Mouse (Mus musculus): ENCODE results near the gene Fam171a1. TPM values are rescaled to one million over a fixed set of nuclear protein-coding genes. Genes with fewer than 3 reads are reported as not detected.
"Not testable (repeated sequence)": the region's sequence is repeated elsewhere in the genome, so short reads cannot be mapped to it uniquely, and the experiment has no call there.

Gene Fam171a1
- polyA plus RNA-seq, 1 experiment from 2014 or later: 57.0 TPM

DNA sequence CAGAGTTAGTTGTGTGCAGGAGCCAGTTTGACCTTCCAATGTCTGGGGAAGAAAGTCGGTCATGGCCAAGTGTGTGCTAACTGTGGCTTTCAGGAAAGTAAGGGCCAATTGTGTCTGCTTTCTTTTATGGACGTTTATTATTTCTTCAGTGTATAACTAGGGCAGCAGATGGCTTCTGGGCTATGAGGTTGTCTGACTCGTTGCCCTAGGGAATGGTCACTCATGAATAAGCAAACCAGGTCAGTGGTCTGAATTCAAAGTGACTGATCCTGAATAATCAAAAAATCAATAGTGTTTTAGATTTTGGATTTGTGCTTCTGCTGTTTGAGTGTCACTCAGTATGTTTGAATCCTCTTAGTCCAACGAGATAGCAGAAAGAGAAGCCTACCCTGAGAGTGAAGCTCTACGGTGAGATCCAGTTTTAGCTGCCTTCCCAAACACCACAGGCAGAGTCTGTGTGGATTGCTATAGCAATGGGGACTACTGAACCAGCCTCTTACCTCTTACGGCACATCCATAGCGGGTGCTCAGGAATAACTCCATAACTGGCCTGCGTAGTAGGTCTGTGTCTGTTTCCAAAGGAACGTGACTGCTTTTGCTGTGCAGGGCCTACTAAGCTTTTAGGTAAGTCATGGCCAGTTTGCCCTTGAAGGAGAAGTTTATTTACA is 93.1 kb downstream of the Fam171a1 start:
- no peaks in the 10 kb centered on the region for H3K9me3 ChIP-seq (ENCODE audit: low read depth, low read length)
- no peak for TF ChIP-seq CTCF (IDR thresholded peaks at IDR 0.05; ENCODE audit: low read depth)
- 87% methylated on average over 9 of the region's 9 CpGs for WGBS
- no peak overlapping the region for H3K9ac ChIP-seq
- no peaks in the 10 kb centered on the region for H3K4me1 ChIP-seq (ENCODE audit: insufficient read depth)
- no peak overlapping the region for H3K4me2 ChIP-seq
- DNase-seq (no peak), ATAC-seq (ENCODE audit: insufficient read depth) (no peak)
- no peak overlapping the region for H3K27ac ChIP-seq (ENCODE audit: low read depth)
- H3K27me3 ChIP-seq (ENCODE audit: insufficient read depth, low read length): no peaks in the 10 kb centered on the region
- H3K4me3 ChIP-seq (ENCODE audit: low read depth, low read length): no peak overlapping the region
- 0 out of 2 replicates have a peak, but pooled peaks cover 17% of the 10 kb centered on the region for H3K36me3 ChIP-seq (ENCODE audit: insufficient read depth)

DNA sequence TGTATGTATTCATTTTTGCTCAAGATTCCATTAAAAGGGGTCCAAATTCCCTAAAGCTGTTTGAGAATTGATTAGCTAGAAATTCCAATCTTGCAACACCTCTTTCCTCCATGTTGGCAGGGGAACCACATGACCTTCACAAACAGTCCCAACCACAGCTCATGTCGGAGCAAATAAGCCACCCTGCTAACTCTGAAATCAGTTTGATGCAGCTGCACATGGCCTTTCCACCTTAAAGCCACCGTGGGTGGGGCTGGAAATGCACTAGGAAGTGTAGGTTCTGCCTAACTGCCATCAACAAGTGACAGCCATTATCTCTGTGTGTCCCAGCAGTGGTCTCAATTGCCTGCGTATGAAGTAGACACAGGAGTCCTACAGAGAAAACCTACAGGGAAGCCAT is 101.5 kb downstream of the Fam171a1 start:
- H3K4me3 ChIP-seq (ENCODE audit: low read depth, low read length): no peak overlapping the region
- TF ChIP-seq CTCF (IDR thresholded peaks at IDR 0.05; ENCODE audit: low read depth): no peak
- H3K4me1 ChIP-seq (ENCODE audit: insufficient read depth): no peaks in the 10 kb centered on the region
- ATAC-seq (ENCODE audit: insufficient read depth) (no peak), DNase-seq (no peak)
- H3K27me3 ChIP-seq (ENCODE audit: insufficient read depth, low read length): no peaks in the 10 kb centered on the region
- no peak overlapping the region for H3K4me2 ChIP-seq
- H3K36me3 ChIP-seq (ENCODE audit: insufficient read depth): 0 out of 2 replicates have a peak, but pooled peaks cover 10% of the 10 kb centered on the region
- 78% methylated on average over 3 of the region's 3 CpGs for WGBS
- H3K27ac ChIP-seq (ENCODE audit: low read depth): no peak overlapping the region
- H3K9me3 ChIP-seq (ENCODE audit: low read depth, low read length): no peaks in the 10 kb centered on the region
- no peak overlapping the region for H3K9ac ChIP-seq

DNA sequence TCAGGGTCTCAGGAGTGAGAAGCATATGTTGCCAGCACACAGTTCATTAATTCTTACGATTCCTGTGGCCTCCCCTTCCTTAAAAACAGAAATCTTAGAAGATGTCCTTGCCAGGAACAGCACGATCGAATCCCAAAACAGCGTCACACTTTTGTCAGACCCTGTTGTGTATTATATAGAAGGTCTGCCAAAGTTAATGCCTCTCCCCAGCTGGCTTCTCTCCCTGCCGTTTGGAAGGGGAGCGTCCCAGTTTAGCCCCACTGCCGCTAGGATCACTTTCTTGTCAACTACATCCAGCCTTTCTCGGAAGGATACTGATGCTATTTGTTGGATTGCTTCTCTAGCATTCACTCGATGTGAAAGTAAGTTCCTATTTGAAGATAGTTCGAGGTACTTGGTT is 102.6 kb downstream of the Fam171a1 start:
- Histone ChIP-seq H3K9ac (no peak overlapping the region), H3K36me3 (ENCODE audit: insufficient read depth) (0 out of 2 replicates have a peak, but pooled peaks cover 14% of the 10 kb centered on the region), H3K4me2 (no peak overlapping the region), H3K4me3 (ENCODE audit: low read depth, low read length) (no peak overlapping the region), H3K27me3 (ENCODE audit: insufficient read depth, low read length) (no peaks in the 10 kb centered on the region), H3K4me1 (ENCODE audit: insufficient read depth) (no peaks in the 10 kb centered on the region), H3K9me3 (ENCODE audit: low read depth, low read length) (no peaks in the 10 kb centered on the region), H3K27ac (ENCODE audit: low read depth) (no peak overlapping the region)
- DNase-seq (peak; percentile 61), ATAC-seq (ENCODE audit: insufficient read depth) (peak; percentile 41; the same call in 1 of the 2 replicates)
- 62% methylated on average over 10 of the region's 10 CpGs for WGBS
- no peak for TF ChIP-seq CTCF (IDR thresholded peaks at IDR 0.05; ENCODE audit: low read depth)

DNA sequence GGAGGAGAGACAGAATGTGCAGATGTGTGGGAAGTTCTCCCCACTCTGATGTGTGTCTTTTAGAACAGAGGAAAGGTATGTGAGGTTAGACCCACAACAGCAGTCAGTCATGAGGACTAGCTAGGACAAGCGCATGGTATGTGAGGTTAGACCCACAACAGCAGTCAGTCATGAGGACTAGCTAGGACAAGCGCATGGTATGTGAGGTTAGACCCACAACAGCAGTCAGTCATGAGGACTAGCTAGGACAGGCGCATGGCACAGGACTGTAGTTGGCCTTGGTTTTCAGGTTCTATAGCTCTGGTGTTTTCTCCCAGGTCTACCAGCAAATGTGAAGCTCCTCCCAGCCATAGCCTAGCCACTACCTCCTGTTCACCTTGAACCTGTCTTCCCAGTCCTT is 103.6 kb downstream of the Fam171a1 start:
- H3K9me3 ChIP-seq (ENCODE audit: low read depth, low read length); H3K27ac ChIP-seq (ENCODE audit: low read depth); H3K9ac ChIP-seq; DNase-seq; H3K4me2 ChIP-seq; H3K27me3 ChIP-seq (ENCODE audit: insufficient read depth, low read length); H3K4me1 ChIP-seq (ENCODE audit: insufficient read depth); H3K4me3 ChIP-seq (ENCODE audit: low read depth, low read length): not testable (repeated sequence)
- 0 out of 2 replicates have a peak, but pooled peaks cover 14% of the 10 kb centered on the region for H3K36me3 ChIP-seq (ENCODE audit: insufficient read depth)
- 97% methylated on average over 3 of the region's 3 CpGs for WGBS
- ATAC-seq (ENCODE audit: insufficient read depth): 0 out of 2 replicates have a peak, but pooled peaks have one; percentile 21

DNA sequence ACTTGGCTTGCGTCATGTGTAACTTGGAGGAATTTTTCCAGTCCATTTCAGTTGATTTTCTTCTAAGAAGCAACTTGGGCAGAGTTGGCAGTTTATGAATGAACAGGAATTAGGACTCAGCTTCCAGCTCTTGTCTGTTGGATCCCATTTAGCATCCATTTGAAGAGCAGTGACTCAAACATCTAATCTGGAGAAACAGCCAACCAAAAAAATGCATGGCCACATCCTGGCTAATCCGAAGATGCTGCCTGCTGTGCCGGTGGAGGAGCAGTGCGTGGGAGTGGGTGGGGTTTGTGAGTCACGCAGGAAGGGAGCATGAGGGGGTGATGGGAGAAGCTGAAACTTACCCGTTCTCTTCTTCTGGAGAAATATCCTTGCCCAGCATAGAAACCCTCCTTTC is 104.2 kb downstream of the Fam171a1 start:
- Histone ChIP-seq H3K4me2 (no peak overlapping the region), H3K4me3 (ENCODE audit: low read depth, low read length) (no peak overlapping the region), H3K9me3 (ENCODE audit: low read depth, low read length) (no peaks in the 10 kb centered on the region), H3K9ac (no peak overlapping the region), H3K27ac (ENCODE audit: low read depth) (no peak overlapping the region), H3K4me1 (ENCODE audit: insufficient read depth) (no peaks in the 10 kb centered on the region), H3K36me3 (ENCODE audit: insufficient read depth) (0 out of 2 replicates have a peak, but pooled peaks cover 14% of the 10 kb centered on the region), H3K27me3 (ENCODE audit: insufficient read depth, low read length) (no peaks in the 10 kb centered on the region)
- no peak for TF ChIP-seq CTCF (IDR thresholded peaks at IDR 0.05; ENCODE audit: low read depth)
- 78% methylated on average over 6 of the region's 6 CpGs for WGBS
- no peak for ATAC-seq (ENCODE audit: insufficient read depth)
- no peak for DNase-seq

DNA sequence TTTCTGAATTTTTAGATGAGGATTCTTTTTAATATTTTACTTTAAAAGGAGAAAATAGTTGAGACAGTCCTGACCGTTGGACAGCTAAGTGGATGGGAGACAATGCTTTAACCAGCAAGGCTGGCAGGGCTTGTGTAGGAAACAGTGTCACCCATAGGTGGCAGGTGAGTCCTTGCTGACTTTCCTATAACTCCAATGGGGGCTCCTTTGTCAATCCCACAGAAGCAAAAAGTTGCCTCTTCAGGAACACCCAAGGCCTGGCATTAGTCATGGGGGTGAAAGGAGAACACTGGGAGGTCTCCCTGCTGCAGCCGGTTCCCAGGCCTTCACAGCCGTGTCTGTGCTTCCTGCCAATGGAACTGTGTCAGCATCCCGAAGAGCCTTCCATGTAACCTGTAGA is 114.5 kb downstream of the Fam171a1 start:
- no peak overlapping the region for H3K9ac ChIP-seq
- peak; percentile 55; the same call in 1 of the 2 replicates for ATAC-seq (ENCODE audit: insufficient read depth)
- H3K4me2 ChIP-seq: no peak overlapping the region
- no peaks in the 10 kb centered on the region for H3K4me1 ChIP-seq (ENCODE audit: insufficient read depth)
- no peak overlapping the region for H3K27ac ChIP-seq (ENCODE audit: low read depth)
- 70% methylated on average over 4 of the region's 4 CpGs for WGBS
- H3K9me3 ChIP-seq (ENCODE audit: low read depth, low read length): no peaks in the 10 kb centered on the region
- peak; percentile 48 for TF ChIP-seq CTCF (IDR thresholded peaks at IDR 0.05; ENCODE audit: low read depth)
- DNase-seq: peak; percentile 21
- H3K27me3 ChIP-seq (ENCODE audit: insufficient read depth, low read length): no peaks in the 10 kb centered on the region
- peaks cover 24% of the 10 kb centered on the region for H3K36me3 ChIP-seq (ENCODE audit: insufficient read depth)
- no peak overlapping the region for H3K4me3 ChIP-seq (ENCODE audit: low read depth, low read length)

DNA sequence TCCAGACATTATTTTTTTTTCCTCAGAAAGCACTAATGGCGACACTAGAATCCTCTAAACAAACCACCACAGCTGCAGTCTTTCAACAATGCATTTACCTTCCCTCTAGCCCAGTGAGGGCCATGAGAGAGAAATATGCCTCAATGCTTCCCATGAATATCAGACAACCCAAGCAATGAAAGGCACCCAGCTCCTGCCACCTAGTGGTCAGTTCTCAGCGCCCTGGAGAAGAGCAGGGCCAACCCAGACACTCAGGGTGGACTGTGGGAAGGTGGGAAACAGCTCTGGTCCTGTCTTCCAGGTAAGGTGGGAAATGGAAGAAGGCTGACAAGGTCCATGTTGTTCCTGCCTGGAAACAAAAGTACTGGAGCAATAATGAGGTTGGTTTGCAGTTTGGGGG is 115.0 kb downstream of the Fam171a1 start:
- no peaks in the 10 kb centered on the region for H3K27me3 ChIP-seq (ENCODE audit: insufficient read depth, low read length)
- TF ChIP-seq CTCF (IDR thresholded peaks at IDR 0.05; ENCODE audit: low read depth): peak; percentile 89
- no peaks in the 10 kb centered on the region for H3K4me1 ChIP-seq (ENCODE audit: insufficient read depth)
- WGBS: 6% methylated on average over 2 of the region's 2 CpGs
- H3K4me2 ChIP-seq: no peak overlapping the region
- DNase-seq (peak; percentile 80), ATAC-seq (ENCODE audit: insufficient read depth) (peak; percentile 87; the same call in 1 of the 2 replicates)
- H3K9me3 ChIP-seq (ENCODE audit: low read depth, low read length): no peaks in the 10 kb centered on the region
- no peak overlapping the region for H3K9ac ChIP-seq
- H3K27ac ChIP-seq (ENCODE audit: low read depth): no peak overlapping the region
- H3K36me3 ChIP-seq (ENCODE audit: insufficient read depth): peaks cover 24% of the 10 kb centered on the region
- H3K4me3 ChIP-seq (ENCODE audit: low read depth, low read length): no peak overlapping the region

Data from lung, embryonic 14.5 days (tissue).